In genomic region chr14:76581974-76582922, GRCm38 (mm10) we compare ENCODE assay signal across 18 mouse cellular contexts. TPM values are rescaled to one million over a fixed set of nuclear protein-coding genes. Genes with fewer than 3 reads are reported as not detected.
A peak's percentile ranks its signal among the peaks of the same experiment; 100 is the strongest.
DNase-seq lines count a peak whose midpoint lies in the region; ATAC-seq and TF ChIP-seq lines count a peak whose summit lies in the region.
"Had no signal": no experiment of that assay in that cellular context is flagged by ENCODE, and none has a peak within 500 bp of the region (broad histone marks: within the 10 kb centered on the region; RNA-seq: fewer than 3 reads in every experiment).

No protein-coding gene starts in this region.

- 69% methylated on average over 6 of the region's 6 CpGs for WGBS in liver, postnatal 0 days (ENCODE audit: insufficient replicate concordance)

- no peaks in the 10 kb centered on the region for H3K27me3 ChIP-seq in liver, postnatal 0 days (ENCODE audit: insufficient read depth, low read length)
- H3K27me3 ChIP-seq: embryonic facial prominence, embryonic 13.5 days; intestine, embryonic 15.5 days; liver, embryonic 13.5 days had no signal

- H3K9me3 ChIP-seq in liver, postnatal 0 days (ENCODE audit: low read length): no peaks in the 10 kb centered on the region
- H3K9me3 ChIP-seq: embryonic facial prominence, embryonic 13.5 days; intestine, embryonic 15.5 days; liver, embryonic 13.5 days had no signal

- no peaks in the 10 kb centered on the region for H3K36me3 ChIP-seq in liver, postnatal 0 days (replicated peaks; ENCODE audit: insufficient read depth, low read length)
- H3K36me3 ChIP-seq: embryonic facial prominence, embryonic 13.5 days; forebrain, embryonic 10.5 days; intestine, embryonic 15.5 days; liver, embryonic 13.5 days had no signal

- no peak for DNase-seq in liver, postnatal 0 days
- no peak for DNase-seq in liver
- DNase-seq in B cell, adult 2 months: peak; percentile 39 to 49
- peak; percentile 55 for DNase-seq in lung, postnatal 36 days
- no peak for DNase-seq in thymus, postnatal 36 days
- DNase-seq: adrenal gland, postnatal 25 days; cerebellum, adult 18-20 months; gastrocnemius, postnatal 25 days; kidney, postnatal 14 days; liver, embryonic 13.5 days; midbrain, embryonic 14.5 days; thymus, postnatal 14 days had no signal

- ATAC-seq in liver, postnatal 0 days: peak; percentile 77
- ATAC-seq in CD4-positive, CD25-positive, alpha-beta regulatory T cell, adult 4 months: peak; percentile 72
- no peak for ATAC-seq in megakaryocyte, adult 5-6 weeks (ENCODE audit: poor library complexity, severe bottlenecking)
- ATAC-seq: intestine, embryonic 15.5 days had no signal

- H3K27ac ChIP-seq in liver, postnatal 0 days (ENCODE audit: low read depth): no peak overlapping the region
- H3K27ac ChIP-seq: embryonic facial prominence, embryonic 13.5 days; forebrain, embryonic 10.5 days; intestine, embryonic 15.5 days; liver, embryonic 13.5 days had no signal

- no peak for TF ChIP-seq EP300 in liver, postnatal 0 days (IDR thresholded peaks at IDR 0.05; ENCODE audit: low read depth)

- H3K4me2 ChIP-seq in liver, postnatal 0 days (ENCODE audit: low read depth, low read length): no peak overlapping the region
- H3K4me2 ChIP-seq: embryonic facial prominence, embryonic 13.5 days; intestine, embryonic 15.5 days; liver, embryonic 13.5 days had no signal

- TF ChIP-seq CTCF in liver, postnatal 0 days (IDR thresholded peaks at IDR 0.05; ENCODE audit: low read depth): no peak

- H3K4me3 ChIP-seq in liver, postnatal 0 days (ENCODE audit: low read depth, low read length): no peak overlapping the region
- H3K4me3 ChIP-seq: embryonic facial prominence, embryonic 13.5 days; forebrain, embryonic 10.5 days; intestine, embryonic 15.5 days; liver, embryonic 13.5 days had no signal

- H3K9ac ChIP-seq in liver, postnatal 0 days (replicated peaks): no peak overlapping the region
- H3K9ac ChIP-seq: embryonic facial prominence, embryonic 13.5 days; intestine, embryonic 15.5 days; liver, embryonic 13.5 days had no signal

- H3K4me1 ChIP-seq in liver, postnatal 0 days (ENCODE audit: insufficient read depth): peaks cover 4% of the 10 kb centered on the region
- H3K4me1 ChIP-seq: forebrain, embryonic 10.5 days; intestine, embryonic 15.5 days had no signal

RNA-seq across cellular contexts. Expression of gene Serp2, which starts 25.6 kb away (rescaled TPM):
- 0.58 and 0.75 TPM in 2 replicates for polyA plus RNA-seq in liver, postnatal 0 days (2015; fragmentation: Nextera tagmentation; extraction: Ambion mirVana)
- polyA plus RNA-seq in CD4-positive, CD25-positive, alpha-beta regulatory T cell, adult 4 months (2017; shearing (Covaris generic)): 1 to 10 TPM; 1.3 to 2.1 TPM
- not detected in 2 replicates for total RNA-seq in megakaryocyte, adult 5-6 weeks (2015)
- not detected in 2 replicates for total RNA-seq in megakaryocyte, adult 5-6 weeks (2017)
- total RNA-seq: megakaryocyte progenitor cell, adult 5-6 weeks had no signal

Comparison
In these comparisons a context has a peak if more than half of its experiments do, and no peak if none do; other contexts are left out.
1. DNase-seq: peak in B cell, adult 2 months (2 of 2) and lung, postnatal 36 days (single experiment); none in liver, postnatal 0 days (single experiment), liver (single experiment) and thymus, postnatal 36 days (0 of 2).